Mouse (Mus musculus) bone marrow, adult 2 months (tissue): ENCODE results near the gene Gadd45gip1. TPM values are rescaled to one million over a fixed set of nuclear protein-coding genes. Genes with fewer than 3 reads are reported as not detected.
"Not testable (repeated sequence)": the region's sequence is repeated elsewhere in the genome, so short reads cannot be mapped to it uniquely, and the experiment has no call there.

ENCODE experiments used
- H3K27ac ChIP-seq: fragments of 200-500 bp; 2 replicates; pipeline ENCODE4 v1.5.1; 2012; ENCODE audit warnings: low read depth, mild to moderate bottlenecking, control low read depth, inconsistent platforms, low read length; ENCODE audit not compliant: control insufficient read depth, poor library complexity, insufficient read depth
- H3K4me1 ChIP-seq: fragments of 200-500 bp; 2 replicates; pipeline ENCODE4 v1.6.1; 2011; ENCODE audit warnings: low read length; ENCODE audit not compliant: control insufficient read depth, insufficient read depth
- H3K4me3 ChIP-seq: fragments of 200-500 bp; replicated peaks from 2 replicates; pipeline ENCODE3; 2011; ENCODE audit warnings: mild to moderate bottlenecking, low read depth, low read length, control low read depth; ENCODE audit not compliant: control insufficient read depth
- CTCF ChIP-seq: fragments of 200-500 bp; IDR thresholded peaks from 2 replicates; pipeline ENCODE4 v1.5.1; 2011; ENCODE audit warnings: low read length, control low read depth; ENCODE audit not compliant: control insufficient read depth, insufficient read depth
- POLR2A ChIP-seq: fragments of 200-500 bp; IDR thresholded peaks from 2 replicates; pipeline ENCODE4 v1.6.1; 2011; ENCODE audit warnings: low read depth, mild to moderate bottlenecking, control low read depth, low read length, borderline replicate concordance; ENCODE audit not compliant: control insufficient read depth
- WGBS: fragments of 180-500 bp; shearing (Covaris S2); methylation state at CpG from one replicate; pipeline ENCODE4 v1.1.7; 2018; 5-methylcytosine and 5-hydroxymethylcytosine counted together
- polyA plus RNA-seq: library from polyadenylated mRNA; stranded (reverse); fragments of >200 nt; gene quantifications from 2 replicates; pipeline ENCODE4 v1.2.4, GENCODE M21; 2011; ENCODE audit warnings: low replicate concordance; ENCODE audit not compliant: missing spikeins, insufficient read depth, insufficient read length

Gadd45gip1 gene
- polyA plus RNA-seq, 1 experiment = 20.5 TPM

DNA sequence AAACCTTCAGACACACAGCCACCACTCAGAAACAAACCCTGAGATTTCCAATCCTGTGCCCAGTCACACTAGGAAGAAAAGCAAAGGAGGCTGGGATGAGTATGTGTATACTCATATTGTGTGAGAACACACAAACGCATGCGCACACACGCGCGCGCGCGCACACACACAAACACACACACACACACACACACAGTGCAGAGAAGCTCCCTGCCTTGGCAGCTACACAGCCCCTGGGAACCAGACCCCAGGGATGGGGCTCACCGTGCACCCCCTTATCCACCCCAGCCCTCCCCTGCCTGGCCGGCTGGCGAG lies 17.1 kb upstream of the Gadd45gip1 start:
- Histone ChIP-seq H3K27ac (no peak overlapping the region), H3K4me3 (no peak overlapping the region), H3K4me1 (no peaks in the 10 kb centered on the region; the same call in 1 of the 2 replicates)
- TF ChIP-seq CTCF (no peak), POLR2A (no peak)
- 90% methylated on average over 11 of the region's 11 CpGs for WGBS

DNA sequence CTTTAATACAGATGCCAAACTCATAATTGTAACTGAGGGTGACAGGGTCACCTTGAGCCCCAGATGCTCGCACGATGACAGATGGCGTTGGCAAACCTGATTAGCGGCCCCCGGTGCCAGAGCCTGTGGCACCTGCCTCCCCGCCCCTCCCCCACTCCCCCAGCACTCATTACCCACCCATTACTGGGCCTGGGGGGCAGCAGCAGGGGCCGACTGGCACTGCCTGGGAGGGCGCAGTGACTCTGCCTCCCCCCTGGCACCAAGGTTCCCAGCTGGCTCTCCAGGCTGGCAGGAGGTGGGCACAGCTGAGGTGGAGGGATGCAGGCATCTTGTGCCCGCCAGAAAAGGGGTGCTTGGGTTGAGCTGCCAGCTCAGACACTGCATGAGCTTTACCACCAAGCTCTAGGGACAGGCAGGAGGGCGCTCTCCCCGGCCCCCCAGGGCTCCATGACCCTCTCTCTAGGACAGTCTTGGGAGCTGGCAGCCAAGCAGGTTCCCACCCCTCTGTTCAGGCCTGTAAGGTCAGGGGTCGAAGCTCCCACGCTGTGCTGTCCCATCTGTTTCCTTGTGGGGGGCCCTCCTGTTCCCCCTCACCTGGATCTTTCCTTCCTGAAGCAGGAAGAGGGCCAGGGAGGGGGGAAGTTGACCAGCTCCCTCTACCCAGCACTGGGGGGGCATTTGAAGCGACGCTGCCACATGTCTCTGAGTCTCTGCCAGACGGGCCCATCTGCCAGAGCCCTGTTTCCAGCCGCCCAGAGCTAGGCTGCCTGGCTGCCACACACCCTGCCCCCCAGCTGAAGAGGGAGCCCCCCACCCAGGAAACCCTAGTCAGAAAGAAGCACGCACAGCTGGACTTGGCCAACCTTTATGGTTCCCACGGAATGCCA lies 16.5 kb upstream of the Gadd45gip1 start:
- WGBS = 34% methylated on average over 19 of the region's 19 CpGs
- no peak overlapping the region for H3K4me3 ChIP-seq
- no peak for TF ChIP-seq CTCF
- no peak for TF ChIP-seq POLR2A
- no peaks in the 10 kb centered on the region; the same call in 1 of the 2 replicates for H3K4me1 ChIP-seq
- H3K27ac ChIP-seq = peak overlapping the region; percentile 14; the same call in 1 of the 2 replicates

DNA sequence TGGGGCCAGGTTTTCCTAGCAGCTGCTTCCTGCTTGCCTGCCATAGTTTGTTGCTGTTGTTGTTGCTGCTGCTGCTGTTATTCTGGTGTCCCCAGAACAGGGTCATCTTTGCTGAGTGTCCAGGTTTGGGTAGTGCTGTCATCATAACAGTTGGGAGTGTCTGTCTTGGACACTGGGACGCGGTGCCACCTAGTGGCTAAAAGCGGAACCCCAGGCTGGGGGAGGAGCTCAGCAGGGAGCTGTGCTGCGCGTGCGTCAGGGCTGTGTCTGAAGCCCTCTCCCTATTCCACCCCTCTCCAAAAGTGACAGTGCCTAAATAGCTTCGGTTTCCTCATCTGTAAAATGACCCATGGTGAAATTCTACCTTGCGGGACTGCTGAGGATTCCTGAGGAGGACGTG lies 15.8 kb upstream of the Gadd45gip1 start:
- H3K27ac ChIP-seq = no peak overlapping the region
- TF ChIP-seq CTCF = peak; percentile 98
- TF ChIP-seq POLR2A = 0 out of 2 replicates have a peak, but pooled peaks have one; percentile 14
- WGBS = 10% methylated on average over 9 of the region's 9 CpGs
- H3K4me3 ChIP-seq = no peak overlapping the region
- H3K4me1 ChIP-seq = no peaks in the 10 kb centered on the region; the same call in 1 of the 2 replicates

DNA sequence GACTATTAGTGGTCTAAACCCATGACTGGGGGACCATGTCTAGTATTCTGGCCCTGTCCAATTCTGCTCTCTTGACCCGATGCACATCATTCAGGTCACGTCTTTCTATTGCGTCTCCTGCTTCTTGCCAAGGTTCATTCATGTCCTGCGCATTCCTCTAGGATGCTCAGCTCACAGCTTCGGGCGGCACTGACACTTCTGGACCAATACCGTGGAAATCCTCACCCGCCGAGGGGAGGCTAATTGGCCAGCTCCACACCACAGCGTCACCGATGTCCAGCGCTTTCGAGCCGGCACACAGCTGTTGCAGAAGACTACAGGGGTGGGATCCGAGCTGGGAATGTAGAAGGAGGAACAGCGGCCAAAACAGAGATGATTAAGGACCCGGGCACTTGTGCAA lies 15.2 kb upstream of the Gadd45gip1 start:
- H3K4me3 ChIP-seq = no peak overlapping the region
- no peaks in the 10 kb centered on the region; the same call in 1 of the 2 replicates for H3K4me1 ChIP-seq
- TF ChIP-seq CTCF (no peak), POLR2A (no peak)
- H3K27ac ChIP-seq = no peak overlapping the region
- 87% methylated on average over 17 of the region's 17 CpGs for WGBS

DNA sequence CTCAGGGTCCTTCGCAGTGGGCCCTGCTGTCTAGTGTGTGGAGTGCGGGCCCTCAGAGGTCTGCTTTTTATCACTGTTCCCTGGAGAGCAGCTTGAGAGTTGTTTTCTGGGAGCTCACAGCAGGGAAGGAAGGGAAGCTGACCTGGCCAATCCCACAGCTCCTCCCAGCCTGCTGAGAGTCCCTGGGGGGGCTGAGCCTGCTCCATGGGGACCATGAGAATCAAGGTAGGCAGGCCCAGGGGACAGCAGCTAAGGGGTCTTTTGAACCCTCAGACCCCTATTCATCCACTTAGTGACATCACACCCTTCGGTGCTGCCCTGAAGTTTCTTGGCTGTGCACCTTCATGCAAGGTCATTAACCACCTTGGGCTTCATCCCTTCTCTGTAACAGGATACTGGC lies 8.6 kb upstream of the Gadd45gip1 start, which contains the start of gene Dand5:
Gene Dand5 (minus strand): TSS at position 101 of the 400 bp plus-strand sequence.
- Histone ChIP-seq H3K4me3 (no peak within 1 kb of the TSS), H3K27ac (no peak within 1 kb of the TSS), H3K4me1 (no peaks in the 10 kb centered on the region)
- 91% methylated on average over 3 of the region's 3 CpGs for WGBS
- no peak for TF ChIP-seq POLR2A
- no peak for TF ChIP-seq CTCF

DNA sequence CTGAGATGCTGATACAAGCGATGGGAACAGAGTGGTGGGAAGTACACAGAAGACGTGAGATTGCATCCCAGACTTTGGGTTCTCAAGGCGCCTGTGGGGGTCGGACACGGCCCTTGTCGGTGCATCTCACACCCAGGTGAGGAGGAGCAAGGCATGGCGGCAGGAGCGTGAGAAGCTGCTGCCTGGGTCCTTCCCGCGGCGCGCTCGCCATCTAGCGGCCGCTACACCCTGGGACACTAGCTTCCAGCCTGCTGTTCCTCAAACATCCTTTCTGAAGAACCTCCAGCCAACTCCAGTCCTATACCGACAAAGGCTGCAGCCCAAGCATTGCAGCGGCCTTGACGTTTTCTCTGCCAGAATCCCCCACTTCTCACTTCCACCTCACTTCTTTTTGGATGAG lies 7.7 kb upstream of the Gadd45gip1 start:
- 4% methylated on average over 18 of the region's 18 CpGs for WGBS
- TF ChIP-seq POLR2A (no peak), CTCF (peak; percentile 95)
- Histone ChIP-seq H3K4me1 (no peaks in the 10 kb centered on the region), H3K27ac (no peak overlapping the region), H3K4me3 (no peak overlapping the region)

DNA sequence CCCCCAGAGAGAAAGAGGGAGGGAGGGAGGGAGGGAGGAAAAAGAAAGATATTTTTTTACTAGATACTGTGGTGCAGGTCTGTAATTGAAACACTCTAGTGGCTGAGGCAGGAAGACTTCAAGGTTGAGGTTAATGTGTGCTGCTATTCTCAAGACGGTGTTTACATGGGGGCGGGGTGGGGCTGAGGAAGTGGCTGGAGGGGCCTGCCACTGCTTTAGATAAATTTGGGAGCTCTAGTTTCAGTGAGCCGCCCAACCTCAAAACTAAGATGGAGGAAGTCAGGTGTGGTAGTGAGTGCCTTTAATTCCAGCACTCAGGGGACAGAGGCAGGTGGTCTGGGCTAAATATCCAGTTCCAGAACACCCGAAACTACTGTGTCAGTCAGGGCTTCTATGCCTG lies 5.7 kb upstream of the Gadd45gip1 start:
- H3K4me3 ChIP-seq = no peak overlapping the region
- no peaks in the 10 kb centered on the region for H3K4me1 ChIP-seq
- TF ChIP-seq CTCF (no peak), POLR2A (no peak)
- peak overlapping the region; percentile 41 for H3K27ac ChIP-seq
- WGBS = 18% methylated on average over 4 of the region's 4 CpGs

DNA sequence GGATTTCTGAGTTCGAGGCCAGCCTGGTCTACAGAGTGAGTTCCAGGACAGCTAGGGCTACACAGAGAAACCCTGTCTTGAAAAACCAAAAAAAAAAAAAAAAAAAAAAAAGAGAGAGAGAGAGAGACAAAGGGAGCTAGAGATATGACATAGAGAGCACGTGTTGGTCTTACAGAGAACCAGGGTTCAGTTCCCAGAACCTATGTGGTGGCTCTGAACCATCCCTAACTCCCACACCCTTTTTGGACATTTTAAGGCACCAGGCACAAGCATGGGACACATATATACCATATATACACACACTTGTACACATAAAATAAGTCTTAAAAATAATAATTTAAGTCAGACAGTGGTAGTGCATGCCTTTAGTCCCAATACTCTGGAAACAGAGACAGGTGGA lies 4.8 kb upstream of the Gadd45gip1 start:
- not testable (repeated sequence) for H3K4me3 ChIP-seq, H3K27ac ChIP-seq, H3K4me1 ChIP-seq
- 94% methylated on average over 2 of the region's 2 CpGs for WGBS
